Mouse (Mus musculus) lung, adult 18-20 months (tissue): ENCODE measurements at regions not wholly inside any gene's neighbourhood (a gene's known extent, or its start where the extent isn't known, plus 50 kb on each side); places are given as distances from the start of the nearest gene placed in this dataset.
A peak's percentile ranks its signal among the peaks of the same experiment; 100 is the strongest.

Experiments
- DNase-seq, 2 experiments: peaks; one replicate each; pipeline ENCODE4 v3.0.0; 2022; ENCODE audit warnings: mixed read lengths in 2 of 2

DNA sequence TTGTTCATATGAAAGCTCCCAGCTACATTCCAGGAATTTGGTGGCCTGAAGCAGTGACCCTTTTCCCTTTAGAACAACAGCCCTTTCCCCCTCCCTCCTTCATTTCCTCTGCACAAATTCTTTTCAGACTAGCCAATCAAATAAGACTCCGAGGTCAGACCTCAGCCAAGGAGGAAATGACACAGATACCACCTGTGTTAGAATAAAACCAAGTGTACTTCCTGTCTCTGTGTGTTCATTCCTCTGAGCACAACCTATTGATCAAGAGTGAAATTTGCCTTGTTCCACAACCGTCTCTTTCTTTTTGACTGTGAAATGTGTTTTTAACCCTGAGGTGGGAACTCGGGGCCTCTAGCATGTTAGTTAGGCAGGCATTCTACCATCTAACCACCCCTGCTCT, 120.2 kb downstream of the Tmsb4x start:
- DNase-seq = peak in 1 of 2 experiments; percentile 6

DNA sequence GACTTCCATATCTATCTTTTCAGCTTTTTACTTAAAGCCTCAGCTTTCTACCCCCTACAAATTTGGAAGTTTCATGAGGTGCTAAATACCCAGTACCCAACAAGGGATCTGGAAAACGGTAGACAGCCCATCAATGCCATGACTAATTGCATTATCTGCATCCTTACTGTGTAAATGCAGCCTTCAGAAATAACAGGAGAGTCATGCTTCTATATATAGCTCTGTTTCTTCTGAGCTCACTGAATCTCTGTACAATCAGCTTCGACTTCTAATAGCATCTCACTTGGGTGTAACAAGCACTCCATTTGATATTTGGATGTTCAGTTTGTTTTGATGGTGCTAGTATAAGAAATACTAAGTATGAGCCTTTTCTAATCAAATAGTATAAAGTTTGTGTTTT, 120.7 kb downstream of the Tmsb4x start:
- DNase-seq = no peak

DNA sequence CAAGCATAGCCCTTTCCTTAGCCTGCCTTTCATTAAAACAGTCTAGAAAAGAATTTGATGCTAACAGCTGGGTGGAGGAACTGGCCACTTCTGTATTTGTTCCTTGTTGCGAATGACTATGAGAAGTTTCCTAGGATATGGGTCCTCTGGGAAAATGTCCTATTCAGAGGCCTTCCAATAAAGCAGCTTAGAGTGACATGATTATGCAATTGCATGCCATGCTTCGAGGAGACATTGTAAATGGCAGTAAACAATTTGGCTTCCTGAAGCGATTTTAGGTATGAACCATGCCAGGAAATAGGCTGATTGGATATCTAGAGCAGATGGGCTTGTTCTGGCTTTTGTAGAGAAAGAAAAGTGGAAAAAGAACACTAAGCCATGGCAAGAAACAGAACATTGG, 128.3 kb downstream of the Tmsb4x start:
- no peak for DNase-seq

DNA sequence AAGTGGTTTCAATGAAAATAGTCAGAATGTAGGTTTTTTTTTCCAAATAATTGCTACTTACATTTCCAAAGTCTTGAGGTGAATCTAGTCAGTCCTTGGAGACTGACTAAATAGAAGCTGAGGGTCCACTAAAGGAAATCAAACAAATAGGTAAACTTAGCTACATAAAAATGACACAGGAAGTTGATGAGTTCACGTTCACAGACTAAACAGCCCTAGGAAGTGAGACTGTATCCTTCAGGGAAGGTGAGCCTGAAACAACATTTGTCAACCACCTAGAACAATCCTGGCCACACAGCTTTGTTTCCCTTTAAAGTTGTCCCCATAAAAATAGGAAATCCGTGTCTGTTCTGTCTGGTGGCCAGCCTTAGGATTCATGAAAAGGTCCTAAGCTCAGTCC, 140.0 kb downstream of the Tmsb4x start:
- no peak for DNase-seq

DNA sequence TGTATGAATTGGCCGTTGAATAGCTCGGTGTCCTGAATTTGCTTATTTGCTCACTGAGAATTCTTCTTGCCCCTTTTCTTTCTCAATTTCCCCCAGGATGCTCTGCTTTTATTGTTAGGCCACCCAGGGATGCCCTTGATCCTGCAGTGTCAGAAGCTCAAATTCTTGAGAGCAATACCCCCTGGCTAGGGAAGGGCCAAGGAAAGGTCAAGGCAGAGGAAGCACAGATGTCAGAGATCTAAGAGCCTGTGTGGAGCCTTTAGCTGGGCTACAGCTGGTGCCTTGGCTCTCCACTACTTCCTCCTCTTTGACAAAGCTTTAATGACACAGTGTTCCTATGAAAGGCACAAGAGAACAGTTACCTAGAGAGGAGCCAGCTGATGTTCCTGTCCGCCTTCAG, 141.2 kb downstream of the Tmsb4x start:
- DNase-seq = no peak

DNA sequence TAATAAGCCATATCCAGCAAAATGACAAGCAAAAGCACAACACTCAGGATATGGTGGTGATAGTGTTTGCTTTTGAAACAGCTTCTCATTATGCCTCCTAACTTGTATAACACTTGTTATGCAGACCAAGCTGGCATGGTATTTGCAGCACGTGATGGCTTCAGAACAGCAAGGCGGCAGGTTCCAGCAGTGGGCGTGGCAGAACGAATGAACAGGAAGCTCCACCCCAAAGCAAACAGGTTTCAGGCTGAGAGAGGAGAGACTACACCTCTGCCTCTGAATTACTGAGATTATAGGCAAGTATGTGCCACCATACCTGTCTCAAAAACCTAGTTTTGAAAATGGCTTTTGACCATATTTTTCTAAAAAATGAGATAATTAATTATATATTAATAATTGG, 145.2 kb downstream of the Tmsb4x start:
- peak; percentile 56 to 74 for DNase-seq

DNA sequence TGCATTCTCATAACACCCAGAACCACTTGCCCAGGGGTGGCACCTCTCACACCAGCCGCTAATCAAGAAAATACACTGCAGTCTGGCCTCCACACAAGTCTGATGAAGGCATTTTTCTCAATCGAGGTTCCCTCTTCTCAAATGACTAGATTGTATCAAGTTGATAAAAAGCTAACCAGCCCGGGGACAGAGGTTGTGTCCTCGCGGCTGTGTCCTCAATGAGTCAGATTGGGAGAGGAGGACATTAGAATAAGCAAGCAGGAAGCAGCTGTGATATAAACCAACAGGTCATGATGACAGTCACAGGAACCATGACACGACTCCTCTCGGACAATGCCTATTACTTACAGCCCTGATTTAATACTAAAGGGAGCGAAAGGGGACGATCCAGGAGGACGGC, 156.7 kb downstream of the Tmsb4x start:
- DNase-seq = no peak

DNA sequence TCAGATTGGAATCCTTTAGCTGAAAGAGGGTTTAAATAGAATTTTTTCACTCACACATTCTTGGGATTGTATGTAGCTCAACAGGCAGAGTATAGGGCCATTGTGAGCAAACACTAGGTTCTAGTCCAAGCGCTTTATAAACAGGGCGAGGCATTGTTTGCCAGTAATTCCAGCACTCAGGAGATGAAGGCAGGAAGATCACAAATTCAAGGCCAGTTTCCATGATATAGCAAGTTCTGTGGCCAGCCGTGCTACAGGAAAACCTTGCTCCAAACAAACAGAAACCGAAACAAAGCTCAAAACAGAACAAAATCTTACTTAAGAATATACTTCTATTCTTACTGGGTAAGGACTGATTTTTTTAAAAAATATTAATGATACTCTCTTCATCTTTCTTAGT, 159.0 kb downstream of the Tmsb4x start:
- DNase-seq = peak in 1 of 2 experiments; percentile 13

DNA sequence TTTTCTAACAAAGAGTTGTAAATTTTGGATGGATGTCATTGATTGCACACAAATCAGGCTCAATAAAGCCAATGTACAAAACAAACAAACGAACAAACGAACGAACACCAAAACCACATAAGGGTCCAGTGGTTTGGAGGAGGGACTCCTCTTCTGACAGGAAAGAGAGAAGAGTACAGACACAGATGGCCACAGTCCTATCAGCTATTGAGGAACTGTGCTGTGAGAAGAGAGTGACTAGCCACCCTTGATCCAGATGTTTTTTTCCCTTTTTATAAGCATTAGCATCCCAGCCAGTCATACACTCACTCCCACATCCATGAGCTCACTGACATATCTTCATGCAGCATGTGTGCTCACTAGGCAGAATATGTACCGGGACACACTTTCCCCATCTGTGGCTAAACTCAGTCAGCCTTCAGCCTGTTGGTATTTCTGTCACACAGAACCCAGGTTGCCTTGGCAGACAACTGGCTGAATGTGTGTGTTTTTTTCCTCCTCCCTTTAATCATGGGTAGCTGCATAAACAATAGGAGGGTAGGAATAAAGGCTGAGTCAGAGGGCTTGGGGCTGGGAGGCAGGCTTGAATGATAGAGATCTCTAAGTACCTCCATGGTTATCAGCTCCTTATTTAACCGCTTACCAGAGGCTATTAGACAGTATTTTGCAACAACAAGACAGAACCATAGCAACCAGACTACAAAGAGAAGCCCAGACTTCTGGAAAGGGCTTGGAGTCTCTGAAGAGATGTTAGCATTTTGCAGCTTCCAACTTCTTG, 159.7 kb downstream of the Tmsb4x start:
- peak; percentile 18 to 48 for DNase-seq

DNA sequence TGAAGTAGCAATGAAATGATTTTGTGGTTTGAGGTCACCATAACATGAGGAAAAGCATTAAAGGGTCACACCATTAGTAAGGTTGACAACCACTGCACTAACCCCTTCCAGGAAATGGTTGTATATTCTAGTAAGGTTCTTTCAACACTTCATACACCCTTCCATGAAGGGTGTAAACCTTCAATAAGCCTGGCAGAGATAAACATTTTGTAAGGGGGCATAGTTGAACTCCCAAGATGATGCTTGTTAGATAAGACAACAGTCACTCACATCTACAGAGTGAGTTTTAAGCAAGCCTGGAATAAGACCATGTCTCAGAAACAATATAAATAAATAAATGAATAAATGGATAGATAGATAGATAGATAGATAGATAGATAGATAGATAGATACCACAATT, 171.1 kb downstream of the Tmsb4x start:
- DNase-seq = no peak

DNA sequence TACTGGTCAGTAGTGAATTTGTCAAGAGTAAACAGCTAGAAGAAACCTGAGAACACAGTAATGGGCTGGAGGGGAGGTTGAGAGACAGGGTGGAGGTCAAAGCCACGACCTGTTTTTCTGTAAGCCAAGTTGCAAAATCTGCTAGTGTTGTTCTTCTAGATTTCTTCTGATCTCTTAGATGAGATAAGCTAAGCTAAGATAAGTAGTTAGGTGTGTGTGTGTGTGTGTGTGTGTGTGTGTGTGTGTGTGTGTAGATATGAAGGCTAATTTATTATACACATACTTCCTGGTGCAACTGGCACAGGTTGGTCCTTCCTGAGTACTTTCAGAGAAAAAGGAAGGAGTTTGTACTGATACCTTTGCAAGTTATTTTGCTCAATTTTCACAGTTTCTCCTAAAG, 172.8 kb downstream of the Tmsb4x start:
- no peak for DNase-seq

DNA sequence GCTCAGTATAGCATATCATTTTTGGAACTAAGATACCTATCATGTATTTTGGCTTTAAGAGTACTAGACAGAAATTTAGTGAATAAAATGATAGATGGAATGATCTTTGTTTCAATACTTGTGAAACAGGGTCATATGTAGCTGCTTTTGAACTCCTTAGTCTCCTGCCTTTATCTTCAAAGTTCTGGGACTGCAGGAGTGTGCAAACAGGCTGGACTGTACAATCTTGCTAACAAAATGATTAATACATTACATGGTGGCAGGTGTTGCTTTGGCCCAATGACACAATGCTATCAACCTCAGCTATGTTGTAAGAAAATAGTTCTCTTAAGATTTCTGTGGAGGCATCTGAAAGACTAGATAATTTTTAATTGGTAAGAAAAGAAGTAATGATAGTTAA, 173.5 kb downstream of the Tmsb4x start:
- DNase-seq = no peak

DNA sequence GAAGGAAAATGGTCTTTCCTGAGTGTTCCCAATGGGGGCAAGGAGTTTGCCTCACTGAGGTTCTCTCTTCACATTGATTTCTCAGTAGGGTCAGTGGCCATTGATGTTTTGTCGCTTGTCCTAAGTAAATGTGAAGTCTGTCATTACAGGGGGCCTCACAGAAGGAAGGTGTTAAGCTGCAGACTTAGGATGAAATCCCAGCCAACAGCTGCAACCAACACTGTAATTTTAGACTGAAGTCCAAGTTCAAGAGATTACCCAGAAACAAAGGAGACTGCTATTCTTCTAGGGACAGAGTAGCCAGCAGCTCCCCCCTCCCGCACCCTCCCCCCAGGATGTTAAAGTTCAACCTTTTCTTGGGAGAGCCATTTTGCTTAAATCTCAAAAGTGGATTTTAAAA, 176.0 kb downstream of the Tmsb4x start:
- DNase-seq = no peak

DNA sequence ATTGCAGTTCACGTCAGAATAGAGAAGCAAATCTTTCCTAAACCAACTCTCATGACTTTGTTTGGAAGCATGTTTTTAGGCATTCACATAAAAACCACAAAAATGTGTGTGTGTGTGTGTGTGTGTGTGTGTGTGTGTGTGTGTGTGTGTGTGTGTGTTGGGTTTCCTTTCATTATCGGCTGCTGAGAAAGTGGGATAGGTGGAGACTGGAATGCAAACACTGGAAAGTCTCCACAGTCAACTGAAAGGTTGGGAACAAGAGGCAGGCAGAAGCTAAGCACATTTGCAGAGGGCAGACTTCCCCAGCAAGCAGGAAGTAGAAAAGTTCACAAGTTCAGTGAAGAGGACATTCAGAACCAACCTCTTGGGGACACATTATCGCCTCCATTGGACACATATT, 176.5 kb downstream of the Tmsb4x start:
- DNase-seq = peak; percentile 43 to 63

DNA sequence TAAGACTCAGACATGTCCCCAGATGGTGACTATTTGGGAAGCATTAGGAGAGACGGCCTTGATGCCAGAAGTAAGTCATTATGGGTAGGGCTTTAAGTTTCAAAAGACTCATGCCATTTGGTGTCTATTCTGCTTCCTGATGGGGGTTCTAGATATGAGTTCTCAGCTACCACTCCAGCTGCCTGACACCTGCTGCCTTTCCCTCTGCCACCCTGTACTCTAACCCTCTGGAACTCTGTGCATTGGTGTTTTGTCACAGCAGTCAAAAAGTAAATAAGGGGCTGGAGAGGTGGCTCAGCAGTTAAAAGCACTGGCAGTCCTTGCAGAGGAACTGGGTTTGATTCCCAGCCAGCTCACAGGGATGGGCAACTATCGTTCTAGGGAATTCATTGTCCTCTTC, 177.6 kb downstream of the Tmsb4x start:
- no peak for DNase-seq

DNA sequence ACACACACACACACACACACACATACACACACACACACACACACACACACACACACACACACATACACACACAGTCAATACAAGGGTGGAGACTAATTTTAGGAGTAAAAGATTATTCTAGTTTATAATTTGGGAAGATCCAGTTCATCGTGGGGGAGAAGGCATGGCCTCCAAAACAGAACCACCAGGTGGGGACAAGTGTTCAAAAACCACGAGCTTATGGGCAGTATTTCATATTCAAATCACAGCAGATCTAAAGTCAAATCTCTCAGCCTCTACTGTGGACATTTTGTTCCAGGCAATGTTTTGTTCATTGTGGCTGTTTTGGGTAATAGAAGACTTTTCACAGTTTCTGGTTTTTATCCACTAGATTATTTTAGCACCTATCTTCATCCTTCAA, 193.5 kb downstream of the Tmsb4x start:
- no peak for DNase-seq

DNA sequence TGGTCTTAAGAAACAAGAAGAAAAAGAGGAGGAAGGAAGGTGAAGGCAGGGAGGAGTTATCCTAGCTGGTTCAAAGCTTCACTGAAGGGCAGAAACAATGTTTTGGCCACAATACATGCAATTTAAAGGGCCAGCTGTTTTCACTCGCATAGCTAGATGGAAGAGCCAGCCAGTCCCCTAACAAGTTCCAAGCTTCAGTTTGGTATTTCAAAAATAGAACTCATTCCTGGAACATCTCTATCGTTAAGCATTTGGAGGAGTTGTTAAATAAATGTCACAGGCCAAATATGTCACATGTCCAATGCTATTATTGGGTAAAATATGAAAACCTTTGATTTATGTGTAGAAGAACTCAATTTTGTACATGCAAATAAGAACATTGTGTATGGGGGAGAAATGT, 194.8 kb downstream of the Tmsb4x start:
- DNase-seq = no peak

DNA sequence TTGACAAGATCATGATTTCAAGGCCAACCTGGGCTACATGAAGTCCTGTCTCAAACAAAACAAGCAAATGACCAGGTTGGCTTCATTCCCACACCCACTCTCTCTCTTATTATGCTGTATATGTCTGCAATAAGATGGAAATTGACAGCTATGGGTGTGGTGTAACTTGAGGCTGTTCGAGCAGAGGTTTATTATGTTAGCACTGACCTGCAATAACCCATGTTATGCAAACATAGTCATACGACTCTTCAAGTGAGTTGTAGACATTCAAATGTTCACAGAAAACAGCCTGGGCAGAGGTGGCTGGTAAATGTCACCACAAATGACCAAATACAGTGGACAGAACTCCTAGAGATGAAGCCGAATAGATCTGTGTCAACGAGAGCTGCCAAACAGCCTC, 196.2 kb downstream of the Tmsb4x start:
- DNase-seq = peak in 1 of 2 experiments; percentile 28

DNA sequence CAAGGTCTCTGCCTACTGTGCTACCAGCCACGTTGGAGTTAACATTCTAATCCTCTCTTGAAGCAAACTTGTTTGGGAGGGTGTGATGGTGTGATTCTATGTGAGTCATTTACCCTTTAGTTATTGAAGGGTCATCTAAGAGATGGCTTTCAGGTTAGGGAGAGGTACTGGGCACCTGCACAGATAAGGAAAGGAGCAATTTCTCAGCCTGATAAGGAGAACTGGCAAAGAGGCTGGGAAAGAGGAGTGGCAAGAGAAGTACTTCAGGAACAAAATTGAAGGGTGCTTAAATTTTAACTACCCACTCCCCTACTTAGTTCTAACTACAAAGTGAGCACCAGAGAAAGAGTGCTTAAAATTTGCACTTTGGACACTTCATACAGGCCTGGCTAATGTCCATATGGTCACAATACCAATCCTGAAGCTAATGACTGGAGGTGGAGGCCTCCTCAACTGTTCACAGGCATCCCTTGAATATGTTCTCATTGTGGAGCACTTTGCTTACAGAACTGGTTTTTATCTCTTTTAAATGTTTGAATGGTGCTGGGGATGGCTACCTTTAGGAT, 197.1 kb downstream of the Tmsb4x start:
- peak; percentile 19 to 47 for DNase-seq

DNA sequence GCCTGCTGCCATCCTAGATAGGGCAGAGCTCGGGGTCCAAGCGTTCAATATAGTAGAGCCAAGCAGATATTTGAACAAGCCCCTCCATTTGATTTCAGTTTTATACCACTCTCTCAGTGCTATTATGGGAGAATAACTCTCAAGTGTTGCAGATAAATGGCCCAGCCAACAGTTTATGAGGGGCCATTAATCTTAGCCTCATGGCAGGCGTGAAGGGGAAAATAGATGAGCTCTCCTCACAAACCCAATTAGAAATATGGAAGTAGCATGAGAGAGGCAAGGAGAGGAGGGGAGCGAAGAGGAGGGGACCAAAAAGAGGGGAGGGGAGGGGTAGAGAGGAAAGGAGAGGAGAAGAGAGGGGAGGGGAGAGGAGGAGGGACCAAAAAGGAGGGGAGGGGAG, 213.3 kb downstream of the Tmsb4x start:
- no peak for DNase-seq

DNA sequence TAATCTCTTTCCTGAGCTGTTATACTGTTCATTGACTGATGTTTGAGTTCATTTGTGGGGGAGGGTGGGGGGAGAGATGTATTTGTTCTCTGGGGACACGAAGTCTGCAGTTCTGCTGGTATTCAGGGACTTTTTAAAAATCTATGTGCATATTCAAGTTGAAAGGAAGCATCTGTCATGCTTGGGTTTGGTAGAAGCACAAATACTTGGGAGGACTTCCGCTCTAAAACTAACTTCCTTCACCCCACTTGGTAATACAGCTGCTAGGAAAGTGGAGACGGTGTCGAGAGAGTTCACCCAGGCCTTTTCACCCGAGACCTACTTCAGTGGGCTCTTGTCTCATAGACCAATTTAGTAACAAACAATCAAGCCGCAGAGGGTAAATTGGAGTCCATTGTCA, 228.1 kb downstream of the Tmsb4x start:
- no peak for DNase-seq

DNA sequence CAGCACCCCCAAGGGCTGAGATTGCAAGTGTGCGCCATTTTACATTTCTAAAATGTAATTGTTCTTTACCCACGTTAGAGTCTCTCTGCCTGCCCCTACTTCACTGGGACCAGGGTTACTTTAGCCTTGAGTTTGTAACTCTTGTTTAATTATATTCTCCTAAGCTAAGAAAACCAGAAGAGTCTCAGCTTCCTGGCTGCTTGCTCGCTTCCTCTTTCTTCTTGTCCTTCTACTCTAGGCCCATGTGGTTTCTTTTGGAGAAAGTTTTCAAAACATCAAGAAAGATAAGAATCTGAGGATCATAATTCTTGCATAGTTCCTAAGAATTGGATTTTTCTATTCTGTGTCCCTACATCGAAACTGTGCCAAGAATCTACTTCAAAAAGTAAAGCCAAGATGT, 228.6 kb downstream of the Tmsb4x start:
- no peak for DNase-seq

DNA sequence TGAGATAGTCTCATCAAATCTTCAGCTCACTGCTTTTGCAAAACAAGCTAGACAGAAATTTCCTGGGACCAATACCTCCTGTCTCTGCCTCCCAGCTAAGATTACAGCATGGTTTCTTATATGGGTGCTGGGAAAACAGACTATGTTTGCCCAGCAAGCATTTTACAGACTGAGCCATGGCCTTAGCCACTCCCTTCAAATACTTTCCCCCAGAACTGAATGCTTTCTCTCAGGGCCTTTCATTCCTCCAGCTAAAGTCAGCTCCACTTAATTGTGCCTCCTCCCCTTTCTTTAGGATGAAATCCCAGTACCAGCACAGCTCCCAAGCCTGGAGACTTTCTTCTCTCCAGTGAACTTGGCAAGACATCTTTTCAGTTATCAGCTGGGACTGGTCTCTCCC, 232.1 kb downstream of the Tmsb4x start:
- DNase-seq = no peak

DNA sequence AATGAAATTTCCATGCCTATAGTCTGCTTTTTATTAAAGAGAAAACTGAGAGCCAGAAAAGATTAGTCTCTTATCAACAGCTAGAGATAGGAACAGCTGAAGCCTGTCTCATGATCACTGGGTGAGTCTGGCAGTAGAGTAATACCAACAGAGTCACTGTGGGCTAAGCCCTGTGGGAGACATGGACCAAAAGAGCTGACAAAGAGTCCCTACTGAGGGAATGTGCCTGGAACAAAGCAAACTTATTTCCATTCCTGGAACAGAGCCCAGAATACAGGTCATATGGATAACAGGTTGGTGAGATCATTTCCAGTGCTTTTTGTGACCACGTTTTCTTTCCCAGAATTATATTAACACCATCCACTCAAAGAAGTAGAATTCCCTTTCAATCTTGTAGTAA, 237.4 kb downstream of the Tmsb4x start:
- peak in 1 of 2 experiments; percentile 8 for DNase-seq
